Mouse (Mus musculus): Measurements from ENCODE around the gene Krtap1-5. TPM values are rescaled to one million over a fixed set of nuclear protein-coding genes. Genes with fewer than 3 reads are reported as not detected.

The Krtap1-5 gene
- total RNA-seq, 2 experiments from 2014 or later, result not detected

DNA sequence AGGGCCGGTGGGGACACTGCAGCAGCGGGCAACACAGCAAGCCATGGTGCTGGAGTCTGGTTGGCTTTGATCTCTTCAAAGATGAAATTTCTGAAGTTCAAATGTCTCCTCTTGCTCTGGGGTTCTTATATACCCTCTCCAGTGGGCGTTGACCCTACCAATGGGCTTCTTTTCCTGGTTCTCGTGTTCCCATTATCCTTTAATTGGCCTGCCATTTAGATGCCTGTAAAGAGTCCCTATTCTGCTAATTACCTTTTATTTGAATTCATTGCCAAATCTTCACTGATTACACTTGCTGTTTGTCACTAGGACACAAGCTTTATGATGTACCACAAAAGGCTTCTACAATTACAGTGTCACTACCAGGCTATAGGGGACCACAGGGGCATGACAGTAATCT, 30.1 kb downstream of the Krtap1-5 start, which contains the start of gene Krtap3-3:
TSS of gene Krtap3-3 (minus strand) at position 101 of the 400 bp plus-strand sequence.
- intact Hi-C loops (cut with DNase I), result no loop called here
- DNase-seq, result no peak

GRCm38 (mm10) chr11:99547892-99548291, 32.9 kb downstream of the Krtap1-5 start:
- DNase-seq, result no peak
- intact Hi-C loops (cut with DNase I), result no loop called here

GRCm38 (mm10) chr11:99539721-99540120, 41.1 kb downstream of the Krtap1-5 start:
- intact Hi-C loops (cut with DNase I), result no loop called here
- peak; percentile 90 for DNase-seq

Other genes with a start within 250 kb of the Krtap1-5 start
- gene Krt26, start 243.1 kb downstream of the Krtap1-5 start, total RNA-seq (2021), result not detected
- gene Krt27, start 229.9 kb downstream of the Krtap1-5 start, total RNA-seq (2021), result not detected
- not detected for gene Krt28, start 206.1 kb downstream of the Krtap1-5 start, total RNA-seq (2021)
- gene Krt10, start 191.7 kb downstream of the Krtap1-5 start, total RNA-seq (2021), result 10 to 100 TPM in 1 of 2 experiments, 1 to 10 TPM in 1; 9.5 to 12.3 TPM
- 1 to 10 TPM; 1.2 to 1.7 TPM for gene Krt12, start 158.8 kb downstream of the Krtap1-5 start, total RNA-seq (2021)
- gene Krt20, start 142.9 kb downstream of the Krtap1-5 start, total RNA-seq (2021), result not detected
- gene Krt23, start 87.9 kb downstream of the Krtap1-5 start, total RNA-seq (2021), result not detected
- gene Krt39, start 59.7 kb downstream of the Krtap1-5 start, total RNA-seq (2021), result not detected
- gene Krt40, start 37.9 kb downstream of the Krtap1-5 start, total RNA-seq (2021), result not detected
- not detected for gene Krtap3-3, start 30.2 kb downstream of the Krtap1-5 start, total RNA-seq (2021)
- gene Krtap3-2, start 24.2 kb downstream of the Krtap1-5 start, total RNA-seq (2021), result not detected
- not detected for gene Gm11939, start 21.6 kb downstream of the Krtap1-5 start, total RNA-seq (2021)
- not detected for gene Krtap3-1, start 14.4 kb downstream of the Krtap1-5 start, total RNA-seq (2021)
- not detected for gene Krtap1-4, start 2.6 kb upstream of the Krtap1-5 start, total RNA-seq (2021)
- gene Krtap1-3, start 10.3 kb upstream of the Krtap1-5 start, total RNA-seq (2021), result not detected
- gene Krtap9-3, start 17.1 kb upstream of the Krtap1-5 start, total RNA-seq (2021), result not detected
- gene Gm11938, start 22.3 kb upstream of the Krtap1-5 start, total RNA-seq (2021), result not detected
- not detected for gene Gm11937, start 29.2 kb upstream of the Krtap1-5 start, total RNA-seq (2021)
- not detected for gene Krtap2-4, start 33.8 kb upstream of the Krtap1-5 start, total RNA-seq (2021)
- not detected for gene Gm11562, start 39.4 kb upstream of the Krtap1-5 start, total RNA-seq (2021)
- not detected for gene Krtap4-1, start 47.2 kb upstream of the Krtap1-5 start, total RNA-seq (2021)
- not detected for gene Krtap4-2, start 54.1 kb upstream of the Krtap1-5 start, total RNA-seq (2021)
- gene Krtap4-7, start 63.1 kb upstream of the Krtap1-5 start, total RNA-seq (2021), result not detected
- not detected for gene Gm11555, start 69.2 kb upstream of the Krtap1-5 start, total RNA-seq (2021)
- gene Gm11563, start 77.9 kb upstream of the Krtap1-5 start, total RNA-seq (2021), result not detected
- gene Krtap4-6, start 84.9 kb upstream of the Krtap1-5 start, total RNA-seq (2021), result not detected
- not detected for gene Gm14190, start 109.7 kb upstream of the Krtap1-5 start, total RNA-seq (2021)
- not detected for gene Gm14180, start 153.3 kb upstream of the Krtap1-5 start, total RNA-seq (2021)
- gene Gm11595, start 191.9 kb upstream of the Krtap1-5 start, total RNA-seq (2021), result not detected
- gene Krtap4-8, start 199.7 kb upstream of the Krtap1-5 start, total RNA-seq (2021), result not detected
- not detected for gene Krtap4-9, start 204.2 kb upstream of the Krtap1-5 start, total RNA-seq (2021)
- not detected for gene Gm11596, start 212.5 kb upstream of the Krtap1-5 start, total RNA-seq (2021)
- not detected for gene Gm11569, start 217.9 kb upstream of the Krtap1-5 start, total RNA-seq (2021)
- gene Gm11554, start 223.4 kb upstream of the Krtap1-5 start, total RNA-seq (2021), result not detected
- not detected for gene Krtap4-13, start 228.9 kb upstream of the Krtap1-5 start, total RNA-seq (2021)
- not detected for gene Gm11564, start 234.7 kb upstream of the Krtap1-5 start, total RNA-seq (2021)

Data from left cerebral cortex, postnatal 4 days (tissue).